Comparison of ENCODE assay signal across 15 mouse cellular contexts in genomic region chr5:100423626-100424025, GRCm38 (mm10). TPM values are rescaled to one million over a fixed set of nuclear protein-coding genes. Genes with fewer than 3 reads are reported as not detected.
DNase-seq lines count a peak whose midpoint lies in the region; ATAC-seq and TF ChIP-seq lines count a peak whose summit lies in the region.
"Had no signal": no experiment of that assay in that cellular context is flagged by ENCODE, and none has a peak within 500 bp of the region (broad histone marks: within the 10 kb centered on the region; RNA-seq: fewer than 3 reads in every experiment).

No protein-coding gene starts in this region.

- peaks cover 58% of the 10 kb centered on the region for H3K4me1 ChIP-seq in heart, embryonic 12.5 days (replicated peaks)
- H3K4me1 ChIP-seq in liver, adult 2 months (ENCODE audit: control insufficient read depth, insufficient read depth, low read length), result peaks cover 11% of the 10 kb centered on the region
- H3K4me1 ChIP-seq in liver, embryonic 11.5 days (replicated peaks; ENCODE audit: control insufficient read depth, insufficient read depth, low read length), result peaks cover 33% of the 10 kb centered on the region
- H3K4me1 ChIP-seq in CH12.LX (ENCODE audit: control insufficient read depth in 1 of 2, insufficient read depth in 2 of 2), result peaks cover 18 to 67% of the 10 kb centered on the region in 2 experiments
- H3K4me1 ChIP-seq in intestine, embryonic 15.5 days (replicated peaks), result peaks cover 33% of the 10 kb centered on the region

- no peak overlapping the region; the same call in 1 of the 2 replicates for H3K27ac ChIP-seq in heart, embryonic 12.5 days (ENCODE audit: poor library complexity, severe bottlenecking)
- no peak overlapping the region; the same call in 1 of the 2 replicates for H3K27ac ChIP-seq in liver, adult 2 months (replicated peaks; ENCODE audit: insufficient read depth, low read depth, low read length)
- H3K27ac ChIP-seq in liver, embryonic 11.5 days (ENCODE audit: low read depth, low read length), result no peak overlapping the region
- H3K27ac ChIP-seq in CH12.LX (ENCODE audit: insufficient read depth, low read depth), result 0 out of 2 replicates have a peak overlapping the region, but pooled peaks have one; percentile 22
- no peak overlapping the region for H3K27ac ChIP-seq in intestine, embryonic 15.5 days
- H3K27ac ChIP-seq: left cerebral cortex, adult 2 months had no signal

- no peak for TF ChIP-seq RAD21 in CH12.LX (IDR thresholded peaks at IDR 0.05; ENCODE audit: low read depth, low read length)

- no peak for ATAC-seq in heart, embryonic 12.5 days (ENCODE audit: insufficient number of reproducible peaks, low FRiP score)
- ATAC-seq in liver, embryonic 11.5 days (replicated peaks; ENCODE audit: low FRiP score), result no peak
- ATAC-seq in intestine, embryonic 15.5 days, result no peak

- H3K9ac ChIP-seq in heart, embryonic 12.5 days, result no peak overlapping the region
- peak overlapping the region; percentile 21; the same call in 1 of the 2 replicates for H3K9ac ChIP-seq in liver, adult 2 months (ENCODE audit: low read depth, low read length)
- no peak overlapping the region for H3K9ac ChIP-seq in liver, embryonic 11.5 days (ENCODE audit: low read depth, low read length)
- H3K9ac ChIP-seq in CH12.LX (ENCODE audit: insufficient read depth, low read depth), result peak overlapping the region; percentile 17; the same call in 1 of the 2 replicates
- no peak overlapping the region for H3K9ac ChIP-seq in intestine, embryonic 15.5 days

- DNase-seq in heart, postnatal 25 days (ENCODE audit: low spot score), result no peak
- no peak for DNase-seq in liver, adult 2 months (ENCODE audit: extremely low read depth, low read depth, low spot score)
- no peak for DNase-seq in liver, embryonic 11.5 days (ENCODE audit: low spot score)
- no peak for DNase-seq in CH12.LX (ENCODE audit: extremely low read depth)
- DNase-seq in frontal cortex, postnatal 25 days (ENCODE audit: low spot score in 2 of 2), result no peak
- no peak for DNase-seq in right cerebral cortex, postnatal 14 days
- DNase-seq: adrenal gland, postnatal 10 days; cerebellum, postnatal 36 days; gastrocnemius, postnatal 25 days; kidney, adult 18-20 months; lung, postnatal 4 days; thymus, postnatal 36 days had no signal

- WGBS in heart, embryonic 12.5 days, result 67% methylated on average over 7 of the region's 7 CpGs
- WGBS in liver, adult 2 months, result 42% methylated on average over 7 of the region's 7 CpGs
- 71% methylated on average over 7 of the region's 7 CpGs for WGBS in liver, embryonic 11.5 days
- whole genome bisulfite sequencing in intestine, embryonic 15.5 days, result 67% methylated on average over 7 of the region's 7 CpGs

- in situ Hi-C loops in CH12.LX (cut with MboI; ENCODE audit: low pct_ligation_motif_present, low pct_unique_long_range_greater_than_20kb, low sequenced_read_pairs), result no loop called here

- dilution Hi-C loops in CH12.LX (cut with MboI; ENCODE audit: extremely low pct_ligation_motif_present, extremely low pct_unique_long_range_greater_than_20kb, low sequenced_read_pairs), result no loop called here

- no peaks in the 10 kb centered on the region for H3K27me3 ChIP-seq in heart, embryonic 12.5 days (replicated peaks)
- no peaks in the 10 kb centered on the region for H3K27me3 ChIP-seq in liver, adult 2 months (ENCODE audit: control insufficient read depth, insufficient read depth, low read length)
- no peaks in the 10 kb centered on the region for H3K27me3 ChIP-seq in liver, embryonic 11.5 days (replicated peaks; ENCODE audit: control insufficient read depth, insufficient read depth, low read length)
- no peaks in the 10 kb centered on the region for H3K27me3 ChIP-seq in CH12.LX (replicated peaks)
- no peaks in the 10 kb centered on the region for H3K27me3 ChIP-seq in intestine, embryonic 15.5 days (replicated peaks)

- no peak for TF ChIP-seq CTCF in liver, adult 2 months (IDR thresholded peaks at IDR 0.05; ENCODE audit: low read depth, low read length)
- no peak for TF ChIP-seq CTCF in CH12.LX (conservative IDR thresholded peaks at IDR 0.05 in 1 of 2, IDR thresholded peaks at IDR 0.05 in 1 of 2; ENCODE audit: low read depth in 2 of 2, low read length in 2 of 2)

- H3K36me3 ChIP-seq in heart, embryonic 12.5 days, result peaks cover 90% of the 10 kb centered on the region
- H3K36me3 ChIP-seq in liver, adult 2 months (ENCODE audit: control insufficient read depth, insufficient read depth, low read length), result peaks cover 47% of the 10 kb centered on the region
- peaks cover 66% of the 10 kb centered on the region for H3K36me3 ChIP-seq in liver, embryonic 11.5 days (ENCODE audit: control insufficient read depth, insufficient read depth, low read length)
- peaks cover 79 to 88% of the 10 kb centered on the region in 2 experiments for H3K36me3 ChIP-seq in CH12.LX (replicated peaks in 1 of 2; ENCODE audit: control insufficient read depth in 1 of 2, insufficient read depth in 1 of 2, low read length in 1 of 2)
- peaks cover 28% of the 10 kb centered on the region for H3K36me3 ChIP-seq in intestine, embryonic 15.5 days

- no peak for TF ChIP-seq EP300 in CH12.LX (IDR thresholded peaks at IDR 0.05; ENCODE audit: low read length)

- no peak for TF ChIP-seq POLR2A in liver, adult 2 months (IDR thresholded peaks at IDR 0.05; ENCODE audit: extremely low read depth, insufficient read depth, low read length)
- 0 out of 2 replicates have a peak, but pooled peaks have one; percentile 12 for TF ChIP-seq POLR2A in CH12.LX (IDR thresholded peaks at IDR 0.05; ENCODE audit: low read depth, low read length)

- H3K9me3 ChIP-seq in heart, embryonic 12.5 days (replicated peaks), result no peaks in the 10 kb centered on the region
- no peaks in the 10 kb centered on the region for H3K9me3 ChIP-seq in liver, embryonic 11.5 days (ENCODE audit: control insufficient read depth, low read length)
- H3K9me3 ChIP-seq in CH12.LX (replicated peaks; ENCODE audit: low read length), result no peaks in the 10 kb centered on the region
- H3K9me3 ChIP-seq in intestine, embryonic 15.5 days, result no peaks in the 10 kb centered on the region

- H3K79me2 ChIP-seq in liver, adult 2 months (ENCODE audit: control insufficient read depth, insufficient read depth, low read length), result peaks cover 16% of the 10 kb centered on the region; the same call in 1 of the 2 replicates
- peaks cover 75% of the 10 kb centered on the region for H3K79me2 ChIP-seq in CH12.LX (replicated peaks; ENCODE audit: control insufficient read depth, extremely low read depth, insufficient read depth, poor library complexity, severe bottlenecking)

- intact Hi-C loops in heart, postnatal 25 days (cut with DNase I), result loop anchor here (10.0 kb wide), 1 partner anchor 449 kb away; the partner anchor contains the start of genes 4930524J08Rik and Hnrnpd

- no peak overlapping the region for H3K4me3 ChIP-seq in heart, embryonic 12.5 days
- H3K4me3 ChIP-seq in liver, adult 2 months (ENCODE audit: insufficient read depth, low read depth, low read length), result no peak overlapping the region
- no peak overlapping the region for H3K4me3 ChIP-seq in liver, embryonic 11.5 days (ENCODE audit: low read depth, low read length)
- H3K4me3 ChIP-seq in CH12.LX (replicated peaks in 1 of 3; ENCODE audit: low read depth in 2 of 3, low read length in 2 of 3, poor library complexity in 1 of 3), result peak overlapping the region in 2 of 3 experiments; percentile 6 to 22
- no peak overlapping the region for H3K4me3 ChIP-seq in intestine, embryonic 15.5 days (replicated peaks)
- H3K4me3 ChIP-seq: left cerebral cortex, adult 2 months had no signal

- H3K4me2 ChIP-seq in heart, embryonic 12.5 days, result peak overlapping the region; percentile 41
- H3K4me2 ChIP-seq in liver, embryonic 11.5 days, result no peak overlapping the region
- H3K4me2 ChIP-seq in CH12.LX (ENCODE audit: insufficient read depth, low read depth, poor library complexity, severe bottlenecking), result peak overlapping the region; percentile 26
- H3K4me2 ChIP-seq in intestine, embryonic 15.5 days (replicated peaks), result peak overlapping the region; percentile 70

TF ChIP-seq in CH12.LX, 34 proteins besides CTCF, POLR2A, EP300 and RAD21:
- TF ChIP-seq MXI1 (IDR thresholded peaks at IDR 0.05; ENCODE audit: low read depth, low read length), result no peak
- no peak for TF ChIP-seq JUND (conservative IDR thresholded peaks at IDR 0.05; ENCODE audit: low read depth, low read length)
- no peak for TF ChIP-seq UBTF (IDR thresholded peaks at IDR 0.05; ENCODE audit: low read depth, low read length)
- TF ChIP-seq SIN3A (IDR thresholded peaks at IDR 0.05; ENCODE audit: low read length), result no peak
- TF ChIP-seq ETS1 (conservative IDR thresholded peaks at IDR 0.05; ENCODE audit: low read depth, low read length), result no peak
- no peak for TF ChIP-seq MAX (IDR thresholded peaks at IDR 0.05; ENCODE audit: low read length)
- no peak for TF ChIP-seq RCOR1 (conservative IDR thresholded peaks at IDR 0.05; ENCODE audit: low read depth, low read length)
- no peak for TF ChIP-seq TBP (conservative IDR thresholded peaks at IDR 0.05; ENCODE audit: low read depth, low read length)
- TF ChIP-seq PAX5 (IDR thresholded peaks at IDR 0.05; ENCODE audit: low read length), result no peak
- no peak for TF ChIP-seq USF1 (IDR thresholded peaks at IDR 0.05; ENCODE audit: low read depth, low read length)
- no peak for TF ChIP-seq POLR2AphosphoS2 (IDR thresholded peaks at IDR 0.05; ENCODE audit: low read depth, low read length)
- TF ChIP-seq E2F4 (IDR thresholded peaks at IDR 0.05; ENCODE audit: insufficient replicate concordance, low read depth, low read length), result no peak

RNA-seq across cellular contexts. Expression of gene Sec31a, which starts 7.6 kb away (rescaled TPM):
- 171 and 177 TPM in 2 replicates for polyA plus RNA-seq in heart, embryonic 12.5 days (2016; fragmentation: Nextera tagmentation; extraction: Ambion mirVana)
- 100 to 1,000 TPM; 111 to 116 TPM for total RNA-seq in heart, postnatal 25 days (2021)
- total RNA-seq in liver, adult 2 months (2014; rRNA removed), result 76.1 and 84.8 TPM in 2 replicates
- polyA plus RNA-seq in liver, adult 2 months (2012; rRNA removed), result 162 and 188 TPM in 2 replicates
- polyA plus RNA-seq in liver, embryonic 11.5 days (2014; fragmentation: Nextera tagmentation; extraction: Ambion mirVana), result 125 and 131 TPM in 2 replicates
- total RNA-seq in CH12.LX (2012; rRNA removed), result 52.2 and 69.1 TPM in 2 replicates
- 48.2 and 48.5 TPM in 2 replicates for total RNA-seq in CH12.LX (2014; rRNA removed)
- 131 and 161 TPM in 2 replicates for polyA plus RNA-seq in CH12.LX (2012; ENCODE audit: insufficient read length, low read depth)
- 179 and 181 TPM in 2 replicates for polyA plus RNA-seq in intestine, embryonic 15.5 days (2015; fragmentation: Nextera tagmentation; extraction: Ambion mirVana)

Comparison
In these comparisons a context has a peak if more than half of its experiments do, and no peak if none do; other contexts are left out.
1. H3K9ac ChIP-seq: peak in liver, adult 2 months (single experiment) and CH12.LX (single experiment); none in heart, embryonic 12.5 days (single experiment), liver, embryonic 11.5 days (single experiment) and intestine, embryonic 15.5 days (single experiment).
2. H3K4me3 ChIP-seq: peak in CH12.LX (2 of 3); none in heart, embryonic 12.5 days (single experiment), liver, adult 2 months (single experiment), liver, embryonic 11.5 days (single experiment) and intestine, embryonic 15.5 days (single experiment).